ENCODE assay signal across 9 mouse cellular contexts in the genomic region with DNA sequence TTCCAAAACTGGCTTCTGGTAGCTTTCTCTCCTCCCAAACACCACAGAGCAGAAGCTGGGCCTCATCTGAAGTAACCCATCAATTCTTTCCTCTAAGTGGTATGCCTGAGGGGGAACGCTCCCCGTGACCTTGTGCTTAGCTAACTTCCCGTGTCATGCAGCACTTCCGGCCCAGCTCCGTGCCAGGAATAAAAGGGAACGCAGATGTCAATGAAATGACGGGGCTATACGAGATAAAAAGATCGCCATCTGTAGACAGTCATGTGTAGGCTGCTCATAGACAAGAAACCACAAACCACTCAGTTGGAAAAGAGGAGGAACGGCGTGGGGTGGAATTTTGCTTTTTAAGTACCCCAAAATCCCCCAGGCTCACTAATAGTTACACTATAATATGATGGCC.
DNase-seq lines count a peak whose midpoint lies in the region; ATAC-seq and TF ChIP-seq lines count a peak whose summit lies in the region.
"Had no signal": no experiment of that assay in that cellular context is flagged by ENCODE, and none has a peak within 500 bp of the region (broad histone marks: within the 10 kb centered on the region; RNA-seq: fewer than 3 reads in every experiment).

No protein-coding gene starts in this region.

- TF ChIP-seq CTCF in embryonic fibroblast, embryonic 13.5 days (IDR thresholded peaks at IDR 0.05; ENCODE audit: borderline replicate concordance, insufficient read depth, low read length) = no peak

- no peak for ATAC-seq in kidney, embryonic 16.5 days (ENCODE audit: low FRiP score, low TSS enrichment)
- no peak for ATAC-seq in forebrain, embryonic 11.5 days (replicated peaks; ENCODE audit: low FRiP score)
- ATAC-seq in intestine, embryonic 16.5 days = no peak

- no peak for TF ChIP-seq POLR2A in embryonic fibroblast, embryonic 13.5 days (IDR thresholded peaks at IDR 0.05; ENCODE audit: low read depth, low read length)

- H3K9me3 ChIP-seq in kidney, embryonic 16.5 days (ENCODE audit: low read length) = peaks cover 3% of the 10 kb centered on the region; the same call in 1 of the 2 replicates
- no peaks in the 10 kb centered on the region; the same call in 1 of the 2 replicates for H3K9me3 ChIP-seq in forebrain, embryonic 11.5 days (ENCODE audit: control insufficient read depth, low read length)
- no peaks in the 10 kb centered on the region for H3K9me3 ChIP-seq in intestine, embryonic 16.5 days (ENCODE audit: control insufficient read depth, low read length)

- H3K4me1 ChIP-seq in kidney, embryonic 16.5 days (ENCODE audit: insufficient read depth, low read length) = peaks cover 25% of the 10 kb centered on the region
- H3K4me1 ChIP-seq in embryonic fibroblast, embryonic 13.5 days (ENCODE audit: control insufficient read depth, insufficient read depth, low read length) = peaks cover 3% of the 10 kb centered on the region; the same call in 1 of the 2 replicates
- no peaks in the 10 kb centered on the region for H3K4me1 ChIP-seq in forebrain, embryonic 11.5 days (replicated peaks; ENCODE audit: control insufficient read depth, insufficient read depth, low read length)
- no peaks in the 10 kb centered on the region for H3K4me1 ChIP-seq in intestine, embryonic 16.5 days (ENCODE audit: control insufficient read depth, insufficient read depth, low read length)

- DNase-seq in kidney, adult 11 months = peak; percentile 35
- DNase-seq in kidney, postnatal 10 days = peak; percentile 78
- DNase-seq in naive thymus-derived CD4-positive, alpha-beta T cell, adult 2 months (ENCODE audit: low read depth) = peak; percentile 30
- DNase-seq in forebrain, embryonic 11.5 days (ENCODE audit: low spot score) = no peak
- no peak for DNase-seq in urinary bladder, postnatal 25 days (ENCODE audit: low spot score)

- H3K36me3 ChIP-seq in kidney, embryonic 16.5 days (ENCODE audit: insufficient read depth, low read length) = peaks cover 8% of the 10 kb centered on the region; the same call in 1 of the 2 replicates
- no peaks in the 10 kb centered on the region for H3K36me3 ChIP-seq in forebrain, embryonic 11.5 days (ENCODE audit: control insufficient read depth, insufficient read depth, low read length)
- peaks cover 3% of the 10 kb centered on the region; the same call in 1 of the 2 replicates for H3K36me3 ChIP-seq in intestine, embryonic 16.5 days (ENCODE audit: control insufficient read depth, insufficient read depth, low read length)

- H3K4me3 ChIP-seq in kidney, embryonic 16.5 days (ENCODE audit: low read length) = no peak overlapping the region
- H3K4me3 ChIP-seq in embryonic fibroblast, embryonic 13.5 days (ENCODE audit: insufficient read depth, low read length) = no peak overlapping the region
- H3K4me3 ChIP-seq in forebrain, embryonic 11.5 days (ENCODE audit: low read depth, low read length) = no peak overlapping the region
- no peak overlapping the region for H3K4me3 ChIP-seq in intestine, embryonic 16.5 days (ENCODE audit: low read length)
- H3K4me3 ChIP-seq: limb, embryonic 13.5 days had no signal

- no peaks in the 10 kb centered on the region for H3K27me3 ChIP-seq in kidney, embryonic 16.5 days (ENCODE audit: insufficient read depth, low read length)
- no peaks in the 10 kb centered on the region for H3K27me3 ChIP-seq in forebrain, embryonic 11.5 days (ENCODE audit: control insufficient read depth, insufficient read depth, low read length)
- H3K27me3 ChIP-seq in intestine, embryonic 16.5 days (replicated peaks; ENCODE audit: control insufficient read depth, insufficient read depth, low read length) = no peaks in the 10 kb centered on the region
- H3K27me3 ChIP-seq: limb, embryonic 13.5 days had no signal

- 48% methylated on average over 11 of the region's 11 CpGs for WGBS in kidney, embryonic 16.5 days
- 81% methylated on average over 11 of the region's 11 CpGs for WGBS in forebrain, embryonic 11.5 days
- 65% methylated on average over 11 of the region's 11 CpGs for WGBS in intestine, embryonic 16.5 days

- H3K4me2 ChIP-seq in kidney, embryonic 16.5 days (replicated peaks; ENCODE audit: low read depth, low read length) = no peak overlapping the region
- H3K4me2 ChIP-seq in forebrain, embryonic 11.5 days (ENCODE audit: low read depth, low read length, severe bottlenecking) = no peak overlapping the region
- H3K4me2 ChIP-seq in intestine, embryonic 16.5 days (ENCODE audit: low read depth, low read length) = no peak overlapping the region
- H3K4me2 ChIP-seq: limb, embryonic 13.5 days had no signal

- H3K9ac ChIP-seq in kidney, embryonic 16.5 days (replicated peaks; ENCODE audit: low read length) = no peak overlapping the region
- no peak overlapping the region for H3K9ac ChIP-seq in forebrain, embryonic 11.5 days (ENCODE audit: low read length)
- H3K9ac ChIP-seq in intestine, embryonic 16.5 days (ENCODE audit: low read depth, low read length) = no peak overlapping the region
- H3K9ac ChIP-seq: limb, embryonic 13.5 days had no signal

- H3K27ac ChIP-seq in kidney, embryonic 16.5 days (ENCODE audit: low read length) = no peak overlapping the region
- H3K27ac ChIP-seq in embryonic fibroblast, embryonic 13.5 days (ENCODE audit: insufficient read depth, low read length) = 0 out of 2 replicates have a peak overlapping the region, but pooled peaks have one; percentile 1
- H3K27ac ChIP-seq in forebrain, embryonic 11.5 days (ENCODE audit: low read depth, low read length) = no peak overlapping the region
- no peak overlapping the region for H3K27ac ChIP-seq in intestine, embryonic 16.5 days (ENCODE audit: low read length)
- H3K27ac ChIP-seq: limb, embryonic 13.5 days had no signal

Comparison
In these comparisons a context has a peak if more than half of its experiments do, and no peak if none do; other contexts are left out.
1. DNase-seq: peak in kidney, adult 11 months (single experiment), kidney, postnatal 10 days (single experiment) and naive thymus-derived CD4-positive, alpha-beta T cell, adult 2 months (single experiment); none in forebrain, embryonic 11.5 days (single experiment) and urinary bladder, postnatal 25 days (single experiment).